Mouse (Mus musculus) embryonic stem cell, embryonic (primary cell): ENCODE data around the gene AC131692.1.

Experiments
- CTCF ChIA-PET, 4 experiments: fragments of 300-600 bp in 2 of 4; fragments of 350-600 bp in 2 of 4; sonication (Branson Sonifier 250); formaldehyde crosslinking; loops; one replicate each; lab custom pipeline; 2022; ENCODE audit warnings: inconsistent platforms in 2 of 4; lab: Charles Lee
- POLR2A ChIA-PET, 4 experiments: fragments of 300-600 bp in 2 of 4; fragments of 350-600 bp in 2 of 4; sonication (Branson Sonifier 250); formaldehyde crosslinking; loops; one replicate each; lab custom pipeline; 2022; ENCODE audit warnings: antibody characterized with exemption in 4 of 4, inconsistent platforms in 1 of 4; lab: Charles Lee

Gene AC131692.1

GRCm38 (mm10) chr19:6061641-6062302, 32.4 kb upstream of the AC131692.1 start:
- CTCF ChIA-PET, result interaction anchor here in 3 of 4 experiments (0.5 to 2.1 kb wide), 12 partner anchors 9 to 320 kb away, joined by 3 to 11 read pairs (median 3); partner anchors contain the start of genes Capn1 (in 1 of the 3), Cdc42ep2 (in 1 of the 3), Cdca5 (in 1 of the 3) and Gpha2 (in 1 of the 3)

DNA sequence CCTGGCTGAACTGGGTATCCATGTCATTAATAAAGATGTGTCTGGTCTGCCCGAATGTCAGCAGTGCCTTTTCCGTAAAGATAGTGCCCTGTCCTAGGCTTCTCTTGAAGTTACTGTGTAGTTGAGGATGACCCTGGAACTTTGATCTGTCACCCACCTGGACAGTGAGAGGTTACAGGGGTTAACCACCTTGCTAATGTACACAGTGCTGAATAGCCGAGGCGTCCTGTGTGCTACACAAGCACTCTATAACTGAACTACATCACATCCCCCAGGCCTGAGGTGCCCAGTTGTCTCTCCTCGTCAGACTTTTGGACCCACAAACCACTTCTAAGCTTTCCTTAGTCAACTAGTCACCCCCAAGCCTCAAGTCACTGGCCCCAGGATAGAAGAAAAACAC, 31.8 kb upstream of the AC131692.1 start:
- ChIA-PET POLR2A (interaction anchor here (0.9 to 47.9 kb wide), 21 partner anchors 4 to 373 kb away, joined by 3 to 1520 read pairs (median 8); partner anchors contain the start of genes Syvn1 (in 3 of the 4), Cdca5 (in 2 of the 4), Gm28374 (in 2 of the 4) and Tm7sf2 (in 2 of the 4)), CTCF (interaction anchor here in 1 of 4 experiments (1.0 to 2.0 kb wide), 2 partner anchors 9 to 65 kb away, joined by 3 to 11 read pairs; no protein-coding TSS in a partner anchor)

More at GRCm38 (mm10) chr19:6061641-6062302, 32.4 kb upstream of the AC131692.1 start:
- POLR2A ChIA-PET, result interaction anchor here (0.6 to 47.9 kb wide), 60 partner anchors 3 to 618 kb away, joined by 3 to 1520 read pairs (median 4); partner anchors contain the start of genes Cdca5 (in 4 of the 4), Zfpl1 (in 4 of the 4), Syvn1 (in 3 of the 4) and Vps51 (in 3 of the 4)

- ChIA-PET POLR2A (interaction anchor here in 3 of 4 experiments (0.5 to 47.9 kb wide), 15 partner anchors 0 to 300 kb away, joined by 3 to 1520 read pairs (median 6); partner anchors contain the start of genes Cdca5 (in 2 of the 3), Fau (in 2 of the 3), Gm28374 (in 2 of the 3) and Mrpl49 (in 2 of the 3)), CTCF (interaction anchor here in 1 of 4 experiments (6.4 kb wide), 1 partner anchor 23 kb away, joined by 46 read pairs; the partner anchor contains the start of genes Cdca5 and Zfpl1)
These were observed 31.1 kb upstream of the AC131692.1 start for GRCm38 (mm10) chr19:6063081-6063480.

DNA sequence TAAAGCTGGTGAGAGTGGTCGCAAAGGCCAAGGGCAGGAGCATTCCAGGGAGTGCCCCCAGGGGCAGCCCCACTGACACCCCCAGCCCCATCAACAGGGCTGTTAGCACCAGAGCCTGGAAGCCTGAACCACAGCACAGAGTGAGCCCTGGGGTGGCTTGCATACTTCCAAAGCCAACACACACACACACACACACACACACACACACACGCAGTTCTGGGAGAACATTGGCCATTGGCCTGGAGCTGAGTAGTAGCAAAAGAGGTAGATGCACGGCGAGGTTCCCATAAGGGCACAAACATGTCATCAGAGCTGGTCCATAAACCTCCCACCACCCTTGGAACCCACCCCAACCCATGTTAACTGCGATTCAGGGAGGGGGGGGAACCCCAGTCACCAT, 27.6 kb upstream of the AC131692.1 start:
- ChIA-PET CTCF (interaction anchor here (0.6 to 6.4 kb wide), 51 partner anchors 8 to 356 kb away, joined by 3 to 46 read pairs (median 4); partner anchors contain the start of genes Cdca5 (in 2 of the 4), Syvn1 (in 2 of the 4), Tmem262 (in 2 of the 4) and Zfpl1 (in 2 of the 4)), POLR2A (interaction anchor here (0.6 to 47.9 kb wide), 79 partner anchors 3 to 577 kb away, joined by 3 to 1520 read pairs (median 5); partner anchors contain the start of genes Vps51 (in 4 of the 4), Zfpl1 (in 4 of the 4), Cdc42ep2 (in 3 of the 4) and Cdca5 (in 3 of the 4))

DNA sequence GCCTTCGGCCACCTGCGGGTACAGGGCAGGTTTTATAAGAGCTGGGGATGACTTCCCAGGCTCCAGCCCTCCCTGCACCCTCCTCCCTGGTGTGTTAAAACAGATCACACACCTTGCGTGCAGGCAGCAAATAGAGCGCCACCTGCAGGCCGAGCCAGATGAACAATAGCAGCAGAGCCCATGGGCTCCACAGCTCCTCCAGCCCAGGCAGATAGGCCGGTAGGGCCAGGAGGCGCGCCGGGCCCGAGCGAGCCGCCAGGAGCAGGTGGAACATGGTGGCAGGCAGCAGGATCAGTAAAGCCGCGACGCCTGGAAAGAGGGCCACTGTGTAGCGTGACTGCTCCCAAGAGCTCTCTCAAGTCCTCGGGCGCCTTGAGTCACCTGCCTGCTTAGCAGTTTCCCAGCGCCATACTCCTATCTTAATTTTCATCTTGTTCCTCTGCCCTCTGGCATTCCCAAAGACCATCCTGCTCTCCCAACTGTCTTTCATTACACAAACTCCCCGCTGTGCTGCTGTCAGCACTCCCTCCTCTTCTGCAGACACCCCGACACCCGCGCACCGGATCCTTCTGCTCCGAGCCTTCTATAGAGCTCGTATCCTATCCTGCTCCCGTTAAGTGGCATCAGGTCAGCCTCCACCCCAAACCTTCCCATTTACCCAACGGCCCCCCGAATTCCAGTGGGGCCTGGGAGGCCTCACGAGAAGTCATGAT, 27.1 kb upstream of the AC131692.1 start:
- POLR2A ChIA-PET, result interaction anchor here (0.5 to 47.9 kb wide), 122 partner anchors 4 to 772 kb away, joined by 3 to 1520 read pairs (median 4); partner anchors contain the start of genes Vps51 (in 4 of the 4), Zfpl1 (in 4 of the 4), Capn1 (in 3 of the 4) and Cdc42ep2 (in 3 of the 4)
- CTCF ChIA-PET, result interaction anchor here (0.5 to 6.4 kb wide), 68 partner anchors 8 to 409 kb away, joined by 3 to 46 read pairs (median 4); partner anchors contain the start of genes Cdca5 (in 3 of the 4), Zfpl1 (in 3 of the 4), Snx15 (in 2 of the 4) and Syvn1 (in 2 of the 4)

- CTCF ChIA-PET, result interaction anchor here (0.5 to 6.4 kb wide), 46 partner anchors 9 to 421 kb away, joined by 3 to 46 read pairs (median 4); partner anchors contain the start of genes Cdca5 (in 3 of the 4), Zfpl1 (in 3 of the 4), Snx15 (in 2 of the 4) and Syvn1 (in 2 of the 4)
- POLR2A ChIA-PET, result interaction anchor here (0.5 to 47.9 kb wide), 110 partner anchors 4 to 773 kb away, joined by 3 to 1520 read pairs (median 5); partner anchors contain the start of genes Vps51 (in 4 of the 4), Zfpl1 (in 4 of the 4), Capn1 (in 3 of the 4) and Cdca5 (in 3 of the 4)
These were observed 26.3 kb upstream of the AC131692.1 start, which contains the start of gene Tm7sf2 for GRCm38 (mm10) chr19:6067724-6068415. TSS of gene Tm7sf2 (minus strand) at chr19:6068373.

DNA sequence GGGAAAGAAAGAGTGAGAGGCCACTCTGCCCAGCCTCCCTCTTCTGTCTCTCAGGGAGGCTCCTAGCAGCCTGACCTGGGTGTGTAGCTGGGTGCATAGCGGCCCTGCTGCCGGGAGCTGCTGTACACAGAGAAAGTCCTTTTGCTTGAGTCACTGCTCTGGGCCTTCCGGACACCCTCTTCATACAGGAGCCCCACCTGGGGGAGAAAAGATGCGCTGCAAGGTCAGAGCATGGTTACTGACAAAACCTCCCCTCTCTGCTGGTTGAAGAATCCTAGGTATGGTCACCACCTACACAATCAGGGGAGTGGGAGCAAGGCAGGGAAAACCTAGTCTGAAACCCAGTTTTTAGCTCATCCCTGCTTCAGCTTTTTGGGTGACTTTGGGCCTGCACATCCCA, 25.3 kb upstream of the AC131692.1 start:
- CTCF ChIA-PET, result interaction anchor here in 1 of 4 experiments (1.4 to 6.4 kb wide), 4 partner anchors 10 to 53 kb away, joined by 3 to 46 read pairs (median 24); partner anchors contain the start of genes Capn1, Cdca5, Tmem262 and Vps51
- POLR2A ChIA-PET, result interaction anchor here (0.5 to 47.9 kb wide), 16 partner anchors 5 to 258 kb away, joined by 3 to 1520 read pairs (median 14); partner anchors contain the start of genes Cdca5 (in 3 of the 4), Vps51 (in 3 of the 4), Zfpl1 (in 3 of the 4) and Fau (in 2 of the 4)

DNA sequence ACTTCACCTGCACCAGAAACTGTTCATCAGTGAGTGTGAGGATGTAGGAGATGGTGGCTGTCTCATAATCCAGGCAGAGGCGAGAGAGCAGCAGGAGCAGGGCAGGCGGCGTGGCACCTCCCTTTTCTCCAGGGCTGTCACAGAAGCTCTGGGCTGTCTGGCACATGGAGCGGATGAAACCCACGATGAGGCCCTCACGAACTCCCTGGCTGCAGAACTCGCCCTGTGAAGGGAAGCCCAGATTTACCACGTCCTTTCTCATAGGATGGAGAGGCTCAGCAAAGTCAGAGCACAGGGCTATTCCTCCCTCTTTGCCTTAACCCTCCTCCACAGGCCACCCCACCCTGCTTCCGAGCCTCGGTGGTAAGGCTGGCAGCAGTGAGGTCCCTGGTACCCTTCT, 24.4 kb upstream of the AC131692.1 start:
- CTCF ChIA-PET, result interaction anchor here in 3 of 4 experiments (1.0 to 2.6 kb wide), 6 partner anchors 8 to 327 kb away, joined by 3 to 11 read pairs (median 6); partner anchors contain the start of genes Znhit2 (in 2 of the 3), Cdca5 (in 1 of the 3), Tmem262 (in 1 of the 3) and Zfpl1 (in 1 of the 3)
- POLR2A ChIA-PET, result interaction anchor here in 3 of 4 experiments (0.9 to 47.9 kb wide), 24 partner anchors 6 to 343 kb away, joined by 3 to 1520 read pairs (median 4); partner anchors contain the start of genes Cdca5 (in 3 of the 3), Zfpl1 (in 3 of the 3), Znhit2 (in 3 of the 3) and Fau (in 2 of the 3)

DNA sequence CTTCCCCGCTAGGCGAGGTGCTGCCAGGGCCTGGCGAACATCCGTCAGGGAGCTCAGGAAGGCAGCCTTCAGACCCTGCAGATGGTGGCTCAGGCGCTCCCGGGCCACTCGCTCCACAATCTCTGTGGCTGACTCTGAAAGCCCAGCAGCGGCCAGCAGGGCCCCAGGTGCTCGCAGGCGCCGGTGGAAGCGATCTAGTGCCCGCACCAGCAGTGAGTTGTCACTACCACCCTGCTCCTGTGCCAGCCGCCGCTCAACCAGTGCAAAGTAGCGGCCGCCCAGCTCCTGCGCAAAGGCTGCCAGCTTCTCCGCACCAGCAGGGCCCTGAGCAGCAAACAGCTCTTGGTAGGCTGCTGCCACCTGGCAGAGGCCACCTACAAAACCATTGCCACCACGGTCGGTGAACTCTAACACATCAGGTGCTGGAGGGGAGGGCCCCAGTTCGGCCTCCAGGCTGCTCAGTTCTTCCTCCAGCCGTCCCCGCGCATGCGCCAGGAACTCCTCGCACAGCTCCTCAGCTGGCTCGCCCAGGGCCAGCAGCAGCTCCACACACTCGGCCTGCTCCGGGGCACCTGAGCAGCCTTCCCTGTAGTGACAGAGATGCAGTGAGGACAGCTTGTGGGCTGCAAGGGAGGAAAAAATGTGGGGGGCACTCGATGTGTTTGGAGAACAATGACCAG, 23.5 kb upstream of the AC131692.1 start:
- ChIA-PET POLR2A (interaction anchor here (0.6 to 47.9 kb wide), 58 partner anchors 6 to 427 kb away, joined by 3 to 1520 read pairs (median 4); partner anchors contain the start of genes Cdca5 (in 4 of the 4), Zfpl1 (in 4 of the 4), Capn1 (in 3 of the 4) and Fau (in 3 of the 4)), CTCF (interaction anchor here (0.5 to 2.6 kb wide), 17 partner anchors 9 to 326 kb away, joined by 3 to 11 read pairs (median 3); partner anchors contain the start of genes Cdca5 (in 2 of the 4), Zfpl1 (in 2 of the 4), Znhit2 (in 2 of the 4) and Capn1 (in 1 of the 4))

- ChIA-PET POLR2A (interaction anchor here (0.8 to 47.9 kb wide), 52 partner anchors 5 to 428 kb away, joined by 3 to 1520 read pairs (median 4); partner anchors contain the start of genes Cdca5 (in 4 of the 4), Zfpl1 (in 4 of the 4), Capn1 (in 3 of the 4) and Fau (in 3 of the 4)), CTCF (interaction anchor here (0.5 to 2.6 kb wide), 14 partner anchors 9 to 264 kb away, joined by 3 to 11 read pairs (median 3); partner anchors contain the start of genes Cdca5 (in 2 of the 4), Zfpl1 (in 2 of the 4), Znhit2 (in 2 of the 4) and Capn1 (in 1 of the 4))
These were observed 23.0 kb upstream of the AC131692.1 start for GRCm38 (mm10) chr19:6071261-6071660.

GRCm38 (mm10) chr19:6073889-6074288, 20.3 kb upstream of the AC131692.1 start:
- ChIA-PET POLR2A (interaction anchor here in 2 of 4 experiments (29.9 to 47.9 kb wide), 4 partner anchors 2 to 15 kb away, joined by 1277 to 1520 read pairs (median 1398); partner anchors contain the start of genes Cdca5 (in 2 of the 2), Fau (in 2 of the 2), Gm28374 (in 2 of the 2) and Mrpl49 (in 2 of the 2)), CTCF (interaction anchor here in 1 of 4 experiments (0.6 kb wide), 1 partner anchor 54 kb away, joined by 3 read pairs; the partner anchor contains the start of gene Snx15)

DNA sequence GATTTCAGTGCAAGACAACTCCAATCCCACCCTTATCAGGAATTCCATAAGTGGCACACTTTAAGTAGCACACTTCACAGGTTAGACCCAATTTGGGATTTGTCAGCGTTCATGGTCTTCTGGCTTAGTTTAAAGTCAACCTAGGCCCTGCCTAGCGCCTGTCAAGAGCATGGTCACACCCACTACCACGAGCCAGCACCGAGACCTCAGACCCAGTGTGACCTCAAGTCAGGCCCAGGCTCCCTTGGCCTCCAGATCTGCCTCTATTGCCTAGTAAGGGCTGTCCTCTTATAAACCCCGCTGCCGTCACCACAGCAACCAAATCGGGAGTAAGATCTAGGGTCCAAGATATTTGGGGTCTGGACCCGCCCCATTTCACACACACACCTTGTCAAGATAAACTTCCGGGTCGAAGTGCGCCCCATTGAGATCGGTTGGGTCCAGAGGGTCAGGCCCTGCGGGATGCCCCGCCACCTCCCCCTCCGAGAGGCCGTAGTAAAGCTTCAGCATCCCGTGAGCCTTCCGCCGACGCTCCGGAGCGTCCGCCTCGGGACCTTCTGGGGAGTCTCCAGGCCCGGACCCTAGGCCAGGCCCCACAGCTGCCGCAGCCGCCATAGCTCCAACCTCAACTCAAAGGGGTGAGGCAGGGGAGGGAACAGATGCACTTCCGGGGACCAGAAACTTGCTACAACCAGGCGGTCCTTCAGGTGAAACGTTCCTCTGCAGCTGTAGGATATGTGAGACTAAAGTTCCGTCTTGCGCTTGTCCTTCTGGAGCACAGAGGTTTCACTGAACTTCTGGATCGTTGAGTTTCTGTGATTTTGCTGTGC, 17.4 kb upstream of the AC131692.1 start, which contains the start of gene Vps51:
Vps51 (minus strand) TSS at position 668 of the 830 bp plus-strand sequence.
- ChIA-PET POLR2A (interaction anchor here (0.6 to 47.9 kb wide), 38 partner anchors 0 to 989 kb away, joined by 3 to 1520 read pairs (median 4); partner anchors contain the start of genes Tm7sf2 (in 4 of the 4), Cdca5 (in 3 of the 4), Snx15 (in 3 of the 4) and Zfpl1 (in 3 of the 4)), CTCF (interaction anchor here in 1 of 4 experiments (0.9 to 5.4 kb wide), 5 partner anchors 9 to 152 kb away, joined by 3 to 32 read pairs (median 3); partner anchors contain the start of genes Cdc42ep2, Tm7sf2 and Znhit2)

GRCm38 (mm10) chr19:6079983-6080480, 14.2 kb upstream of the AC131692.1 start, which contains the start of gene Tmem262:
TSS of gene Tmem262 (plus strand) at chr19:6080033.
- CTCF ChIA-PET, result interaction anchor here in 2 of 4 experiments (0.6 to 5.4 kb wide), 5 partner anchors 9 to 185 kb away, joined by 3 to 32 read pairs (median 5); partner anchors contain the start of gene Tm7sf2 (in 1 of the 2)
- POLR2A ChIA-PET, result interaction anchor here in 3 of 4 experiments (0.6 to 47.9 kb wide), 12 partner anchors 4 to 283 kb away, joined by 3 to 1520 read pairs (median 4); partner anchors contain the start of genes Fau (in 2 of the 3), Mrpl49 (in 2 of the 3), Sf1 (in 2 of the 3) and Syvn1 (in 2 of the 3)
